Mouse (Mus musculus): ENCODE data around the gene H2-T3. TPM values are rescaled to one million over a fixed set of nuclear protein-coding genes. Genes with fewer than 3 reads are reported as not detected.
"Not testable (repeated sequence)": the region's sequence is repeated elsewhere in the genome, so short reads cannot be mapped to it uniquely, and the experiment has no call there.

H2-T3 gene
- polyA plus RNA-seq, 1 experiment from 2014 or later, result not detected

DNA sequence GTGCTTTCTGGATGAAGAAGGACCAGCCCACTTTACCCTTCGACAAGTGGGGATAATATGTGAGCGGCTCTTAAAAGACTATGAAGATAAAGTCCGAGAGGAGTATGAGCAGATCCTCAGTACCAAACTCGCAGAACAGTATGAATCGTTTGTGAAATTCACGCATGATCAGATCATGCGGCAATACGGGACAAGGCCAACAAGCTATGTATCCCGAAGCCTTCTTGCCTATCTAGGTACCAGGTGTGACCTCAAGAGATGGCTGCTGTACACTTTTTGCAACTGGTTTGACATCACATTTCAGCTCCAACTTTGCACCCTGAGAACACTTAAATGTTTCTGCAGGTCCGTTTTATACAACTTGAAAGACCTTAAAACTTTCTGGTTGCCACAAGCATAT is 10.6 kb downstream of the H2-T3 start:
- not testable (repeated sequence) for H3K4me1 ChIP-seq (replicated peaks); H3K9me3 ChIP-seq (replicated peaks); ATAC-seq (ENCODE audit: insufficient number of reproducible peaks, low FRiP score); H3K36me3 ChIP-seq; H3K27ac ChIP-seq (ENCODE audit: poor library complexity, severe bottlenecking)
- H3K27me3 ChIP-seq (replicated peaks), result peaks cover 34% of the 10 kb centered on the region
- H3K9ac ChIP-seq, result peak overlapping the region; percentile 62; the same call in 1 of the 2 replicates
- H3K4me2 ChIP-seq, result peak overlapping the region; percentile 84
- H3K4me3 ChIP-seq, result peak overlapping the region; percentile 48
- WGBS, result 13% methylated on average over 10 of the region's 10 CpGs

DNA sequence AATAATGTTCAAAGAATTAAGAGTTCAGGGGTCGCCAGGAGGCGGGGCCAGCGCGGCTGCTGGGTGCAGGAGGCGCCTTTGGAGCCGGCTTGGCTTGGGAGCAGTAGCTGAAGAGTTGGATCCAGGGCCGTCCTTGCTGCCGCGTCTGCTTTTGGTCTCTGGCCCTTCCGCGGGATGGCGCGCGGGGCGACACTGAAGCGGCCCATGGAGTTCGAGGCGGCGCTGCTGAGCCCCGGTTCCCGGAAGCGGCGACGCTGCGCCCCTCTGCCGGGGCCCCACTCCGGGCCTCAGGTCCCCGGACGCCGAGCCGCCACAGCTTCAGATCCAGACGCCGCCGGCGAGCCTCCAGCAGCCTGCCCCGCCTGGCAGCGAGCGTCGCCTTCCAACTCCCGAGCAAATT is 11.1 kb downstream of the H2-T3 start:
- Histone ChIP-seq H3K4me3 (peak overlapping the region; percentile 48), H3K9ac (peak overlapping the region; percentile 62), H3K4me2 (peak overlapping the region; percentile 84), H3K27me3 (replicated peaks) (peaks cover 34% of the 10 kb centered on the region)
- H3K27ac ChIP-seq (ENCODE audit: poor library complexity, severe bottlenecking); H3K36me3 ChIP-seq; H3K9me3 ChIP-seq (replicated peaks); H3K4me1 ChIP-seq (replicated peaks); ATAC-seq (ENCODE audit: insufficient number of reproducible peaks, low FRiP score): not testable (repeated sequence)
- under 1% methylated on average over 40 of the region's 40 CpGs for WGBS

DNA sequence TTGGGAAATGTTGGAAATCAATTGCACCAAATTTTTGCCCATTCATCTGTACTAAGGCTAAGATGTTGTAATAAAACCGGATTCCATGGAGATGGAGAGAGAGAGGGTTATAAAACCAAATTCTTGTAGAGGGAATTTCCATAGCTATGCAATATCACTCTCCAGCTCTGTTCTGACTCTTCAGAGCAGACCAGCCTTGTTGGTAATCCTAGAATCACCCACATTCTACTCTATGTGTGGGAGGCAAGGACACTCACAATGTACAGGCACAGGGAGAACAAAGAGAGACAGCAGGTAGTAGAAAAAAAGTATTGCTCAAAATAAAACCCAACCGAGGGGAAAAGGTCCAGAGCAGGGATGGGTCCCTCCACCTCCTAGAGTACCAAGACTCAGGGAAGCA is 14.0 kb downstream of the H2-T3 start:
- no CpG with 5 or more reads among the region's 2 CpGs for WGBS
- peaks cover 24% of the 10 kb centered on the region for H3K27me3 ChIP-seq (replicated peaks)
- not testable (repeated sequence) for H3K9me3 ChIP-seq (replicated peaks); H3K4me3 ChIP-seq; H3K9ac ChIP-seq; H3K36me3 ChIP-seq; ATAC-seq (ENCODE audit: insufficient number of reproducible peaks, low FRiP score); H3K27ac ChIP-seq (ENCODE audit: poor library complexity, severe bottlenecking); H3K4me2 ChIP-seq; H3K4me1 ChIP-seq (replicated peaks)

DNA sequence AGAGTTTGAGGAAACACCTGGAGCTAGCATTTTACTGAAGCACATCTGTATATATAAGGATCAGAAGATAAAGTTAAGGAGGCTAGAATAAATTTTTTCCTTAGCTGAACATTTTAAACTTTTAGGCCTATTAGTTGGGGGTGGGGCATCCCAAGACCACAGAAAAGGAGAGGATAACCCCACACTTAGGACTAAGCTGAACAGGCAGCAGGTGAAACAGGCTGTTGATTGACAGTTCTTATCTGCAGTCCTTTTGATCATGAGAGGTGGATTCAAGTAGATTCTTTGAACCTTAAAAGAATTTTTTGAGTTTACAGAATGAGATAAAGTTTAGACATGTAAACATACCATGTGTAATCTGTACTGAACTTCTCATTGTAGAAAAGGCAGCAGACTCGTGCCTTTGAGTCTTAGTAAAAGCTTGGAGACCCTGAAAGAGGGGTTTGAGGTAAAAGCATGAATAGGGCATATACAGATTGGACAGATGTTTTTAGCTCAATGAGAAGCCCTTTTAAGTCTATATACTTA is 19.7 kb downstream of the H2-T3 start:
- Histone ChIP-seq H3K4me2 (no peak overlapping the region), H3K4me3 (no peak overlapping the region), H3K9ac (no peak overlapping the region), H3K27ac (ENCODE audit: poor library complexity, severe bottlenecking) (no peak overlapping the region), H3K36me3 (no peaks in the 10 kb centered on the region), H3K4me1 (replicated peaks) (peaks cover 10% of the 10 kb centered on the region), H3K9me3 (replicated peaks) (no peaks in the 10 kb centered on the region; the same call in 1 of the 2 replicates), H3K27me3 (replicated peaks) (peaks cover 59% of the 10 kb centered on the region)
- ATAC-seq (ENCODE audit: insufficient number of reproducible peaks, low FRiP score), result no peak
- 28% methylated on average over 1 of the region's 1 CpGs for WGBS

DNA sequence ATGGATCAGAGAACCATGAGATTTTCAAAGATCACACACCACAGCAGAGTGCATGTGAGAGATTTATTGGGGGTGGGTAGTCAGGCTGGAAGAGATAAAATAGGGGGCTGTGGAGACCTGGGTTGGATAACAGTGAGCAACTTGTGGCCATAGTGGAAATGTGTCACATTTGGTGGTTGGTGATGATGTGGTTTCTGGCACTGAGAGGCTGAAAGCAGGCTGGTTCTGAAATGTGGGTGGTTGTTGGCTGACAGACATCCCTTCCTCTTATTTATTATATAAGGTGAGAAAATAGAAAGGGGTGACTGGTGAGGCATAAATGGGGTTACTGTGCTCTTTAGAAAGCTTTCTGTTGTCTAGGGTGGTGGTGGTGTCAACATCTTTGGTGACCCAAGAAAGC is 20.3 kb downstream of the H2-T3 start:
- no peak overlapping the region for H3K4me3 ChIP-seq
- H3K9ac ChIP-seq, result no peak overlapping the region
- no peak overlapping the region for H3K4me2 ChIP-seq
- no peak overlapping the region for H3K27ac ChIP-seq (ENCODE audit: poor library complexity, severe bottlenecking)
- peaks cover 10% of the 10 kb centered on the region for H3K4me1 ChIP-seq (replicated peaks)
- no peaks in the 10 kb centered on the region for H3K36me3 ChIP-seq
- H3K27me3 ChIP-seq (replicated peaks), result peaks cover 65% of the 10 kb centered on the region
- no peaks in the 10 kb centered on the region; the same call in 1 of the 2 replicates for H3K9me3 ChIP-seq (replicated peaks)
- ATAC-seq (ENCODE audit: insufficient number of reproducible peaks, low FRiP score), result no peak

DNA sequence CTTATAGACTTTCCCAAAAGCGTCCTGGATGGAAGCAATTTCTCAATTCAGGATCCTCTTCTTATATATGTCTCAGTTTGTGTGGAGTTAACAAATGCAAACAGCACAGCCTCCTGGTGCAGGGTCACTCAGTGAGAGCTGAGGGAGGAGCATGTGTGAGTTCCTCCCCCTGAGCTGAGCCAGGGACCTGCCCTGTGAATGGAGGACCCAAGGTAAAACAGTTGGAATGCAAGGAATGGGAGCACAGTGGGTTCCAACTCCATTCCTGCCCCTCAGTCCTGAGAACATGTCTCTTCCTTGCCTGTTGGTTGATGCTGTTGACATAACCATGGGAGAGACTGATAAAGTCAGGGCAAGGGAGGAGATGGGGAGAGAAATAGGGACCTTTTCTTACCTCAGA is 21.0 kb downstream of the H2-T3 start:
- H3K9ac ChIP-seq; H3K9me3 ChIP-seq (replicated peaks); H3K4me3 ChIP-seq; H3K27ac ChIP-seq (ENCODE audit: poor library complexity, severe bottlenecking); ATAC-seq (ENCODE audit: insufficient number of reproducible peaks, low FRiP score); H3K4me2 ChIP-seq; H3K36me3 ChIP-seq; H3K4me1 ChIP-seq (replicated peaks): not testable (repeated sequence)
- 45% methylated on average over 1 of the region's 1 CpGs for WGBS
- H3K27me3 ChIP-seq (replicated peaks), result peaks cover 69% of the 10 kb centered on the region

DNA sequence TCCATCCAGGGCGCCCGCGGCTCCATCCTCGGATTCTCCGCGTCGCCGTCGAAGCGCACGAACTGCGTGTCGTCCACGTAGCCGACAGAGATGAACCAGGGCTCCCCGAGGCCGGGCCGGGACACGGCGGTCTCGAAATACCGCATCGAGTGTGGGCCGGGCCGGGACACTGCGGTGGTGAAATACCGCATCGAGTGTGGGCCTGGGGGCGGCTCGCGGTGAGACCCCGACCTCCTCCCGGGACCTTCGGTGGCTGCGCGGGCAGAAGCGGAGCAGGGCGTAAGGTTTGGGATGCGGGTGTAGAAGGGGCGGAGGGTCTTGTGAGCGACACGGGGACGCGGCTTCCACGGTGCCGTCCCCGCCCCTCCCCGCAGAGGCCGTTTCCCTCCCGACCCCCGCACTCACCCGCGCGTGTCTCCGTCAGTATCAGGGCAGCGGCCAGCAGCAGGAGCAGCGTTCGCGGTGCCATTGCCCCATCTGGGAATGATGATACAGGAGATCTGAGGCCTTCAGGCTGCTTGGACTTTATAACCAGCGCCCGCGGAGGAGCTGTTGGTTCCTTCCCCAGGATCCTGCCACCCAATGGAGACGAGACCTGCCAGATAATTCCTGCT is 21.9 kb downstream of the H2-T3 start, which contains the start of gene Gm8909:
TSS of gene Gm8909 (minus strand) at position 499 of the 614 bp plus-strand sequence.
- H3K27ac ChIP-seq (ENCODE audit: poor library complexity, severe bottlenecking), result no peak within 1 kb of the TSS
- peaks cover 77% of the 10 kb centered on the region for H3K27me3 ChIP-seq (replicated peaks)
- no peaks in the 10 kb centered on the region for H3K36me3 ChIP-seq
- H3K4me3 ChIP-seq, result peak within 1 kb of the TSS; percentile 49
- no peaks in the 10 kb centered on the region; the same call in 1 of the 2 replicates for H3K9me3 ChIP-seq (replicated peaks)
- WGBS, result 2% methylated on average over 63 of the region's 63 CpGs
- peaks cover 10% of the 10 kb centered on the region for H3K4me1 ChIP-seq (replicated peaks)
- peak within 1 kb of the TSS; percentile 75 for H3K4me2 ChIP-seq
- ATAC-seq (ENCODE audit: insufficient number of reproducible peaks, low FRiP score), result no peak
- no peak within 1 kb of the TSS for H3K9ac ChIP-seq

DNA sequence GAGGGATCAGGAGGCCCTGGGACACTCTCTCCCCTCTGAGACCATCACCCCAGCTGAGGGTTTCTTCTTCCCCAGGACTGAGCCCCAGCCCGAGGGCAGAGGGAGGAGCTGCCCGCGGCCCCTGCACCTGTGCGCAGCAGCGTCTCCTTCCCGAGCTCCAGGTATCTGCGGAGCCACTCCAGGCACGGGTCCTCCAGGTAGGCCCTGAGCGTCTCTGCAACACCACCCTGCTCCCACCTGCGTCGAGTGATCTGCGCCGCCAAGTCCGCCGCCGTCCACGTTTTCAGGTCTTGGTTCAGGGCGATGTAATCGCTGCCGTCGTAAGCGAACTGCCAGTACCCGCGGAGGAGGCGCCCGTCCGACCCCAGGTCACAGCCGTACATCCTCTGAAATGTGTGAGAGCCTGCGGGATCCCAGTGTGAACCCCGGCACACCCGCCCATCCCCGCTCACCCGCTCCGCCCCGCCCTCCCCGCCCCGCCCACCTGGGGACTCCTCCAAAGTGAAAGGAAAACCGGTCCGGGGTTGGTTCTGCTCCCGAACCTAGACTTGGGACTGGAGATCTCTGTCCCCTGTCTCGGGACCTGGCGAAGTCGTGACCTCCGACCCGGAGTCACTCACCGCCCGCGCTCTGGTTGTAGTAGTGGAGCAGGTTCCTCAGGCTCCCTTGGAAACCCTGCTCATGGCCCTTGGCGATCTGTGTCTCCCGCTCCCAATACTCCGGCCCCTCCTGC is 22.6 kb downstream of the H2-T3 start:
- peaks cover 82% of the 10 kb centered on the region for H3K27me3 ChIP-seq (replicated peaks)
- no peak overlapping the region for H3K27ac ChIP-seq (ENCODE audit: poor library complexity, severe bottlenecking)
- peak overlapping the region; percentile 49 for H3K4me3 ChIP-seq
- WGBS, result 1% methylated on average over 48 of the region's 51 CpGs
- H3K4me1 ChIP-seq (replicated peaks), result peaks cover 10% of the 10 kb centered on the region
- no peak overlapping the region for H3K9ac ChIP-seq
- peak overlapping the region; percentile 75 for H3K4me2 ChIP-seq
- H3K9me3 ChIP-seq (replicated peaks), result no peaks in the 10 kb centered on the region; the same call in 1 of the 2 replicates
- no peaks in the 10 kb centered on the region for H3K36me3 ChIP-seq
- ATAC-seq (ENCODE audit: insufficient number of reproducible peaks, low FRiP score), result no peak

DNA sequence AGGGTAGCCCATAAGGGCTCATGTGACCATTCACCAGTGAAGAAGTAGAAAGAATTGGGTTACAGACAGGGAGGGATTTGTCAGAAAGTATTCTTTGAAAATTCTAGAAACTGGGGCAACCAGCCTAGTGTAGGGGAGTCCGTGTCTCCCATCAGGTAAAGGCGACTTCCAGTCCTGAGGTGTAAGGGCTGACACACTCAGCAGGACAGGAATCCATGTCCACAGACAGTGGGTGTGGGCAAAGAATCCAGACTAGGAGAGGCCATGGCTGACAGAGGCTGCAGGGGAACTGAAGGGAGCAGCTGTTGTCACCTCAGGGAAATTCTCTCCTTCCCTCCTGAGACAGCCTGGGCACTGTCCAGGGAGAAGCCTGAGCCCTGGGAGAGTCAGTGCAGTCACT is 23.2 kb downstream of the H2-T3 start:
- not testable (repeated sequence) for ATAC-seq (ENCODE audit: insufficient number of reproducible peaks, low FRiP score); H3K27ac ChIP-seq (ENCODE audit: poor library complexity, severe bottlenecking); H3K9ac ChIP-seq; H3K4me1 ChIP-seq (replicated peaks); H3K4me2 ChIP-seq; H3K4me3 ChIP-seq; H3K36me3 ChIP-seq; H3K9me3 ChIP-seq (replicated peaks)
- WGBS, result 25% methylated on average over 2 of the region's 2 CpGs
- peaks cover 86% of the 10 kb centered on the region for H3K27me3 ChIP-seq (replicated peaks)

DNA sequence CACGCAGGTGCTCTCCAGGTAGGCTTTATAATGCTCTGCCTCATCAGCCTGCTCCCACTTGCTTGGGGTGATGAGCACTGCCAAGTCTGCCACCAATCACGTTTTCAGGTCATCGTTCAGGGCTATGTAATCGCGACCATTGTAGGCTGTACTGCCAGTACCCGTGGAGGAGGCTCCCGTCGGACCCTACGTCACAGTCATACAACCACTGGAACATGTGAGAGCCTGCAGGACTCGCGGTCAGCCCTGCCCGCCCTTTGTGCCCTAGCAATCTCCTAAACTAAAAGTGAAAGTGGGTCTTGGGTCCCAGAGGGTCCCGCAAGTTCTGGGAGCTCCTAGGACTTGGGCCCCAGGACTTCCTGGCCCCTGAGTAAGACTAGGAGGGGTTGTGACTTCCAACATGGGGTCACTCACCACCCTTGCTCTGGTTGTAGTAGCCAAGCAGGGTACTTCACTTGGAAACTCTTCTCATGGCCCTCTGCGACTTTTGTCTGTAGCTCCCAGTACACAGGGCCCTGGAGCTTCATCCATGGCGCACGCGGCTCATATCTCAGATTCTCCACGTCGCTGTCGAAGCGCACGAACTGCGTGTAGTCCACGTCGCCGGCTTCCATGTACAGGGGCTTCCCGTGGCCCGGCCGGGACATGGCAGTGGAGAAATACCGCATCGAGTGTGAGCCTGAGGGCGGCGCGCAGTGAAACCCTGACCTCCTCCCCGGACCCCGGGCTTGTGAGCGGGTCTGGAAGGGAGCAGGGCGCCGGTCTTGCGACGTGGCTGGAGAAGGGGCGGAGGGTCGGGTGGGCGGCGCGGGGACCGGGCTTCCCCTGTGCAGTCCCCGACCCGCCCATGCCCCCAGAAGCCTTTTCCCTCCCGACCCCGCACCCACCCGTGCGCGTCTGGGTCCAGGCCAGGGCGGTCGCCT is 28.7 kb downstream of the H2-T3 start:
- peaks cover 81% of the 10 kb centered on the region for H3K27me3 ChIP-seq (replicated peaks)
- no peak overlapping the region for H3K27ac ChIP-seq (ENCODE audit: poor library complexity, severe bottlenecking)
- peak; percentile 15; the same call in 1 of the 2 replicates for ATAC-seq (ENCODE audit: insufficient number of reproducible peaks, low FRiP score)
- 3% methylated on average over 53 of the region's 56 CpGs for WGBS
- peaks cover 15% of the 10 kb centered on the region; the same call in 1 of the 2 replicates for H3K4me1 ChIP-seq (replicated peaks)
- H3K36me3 ChIP-seq, result no peaks in the 10 kb centered on the region
- peak overlapping the region; percentile 51 for H3K4me2 ChIP-seq
- no peaks in the 10 kb centered on the region for H3K9me3 ChIP-seq (replicated peaks)
- no peak overlapping the region for H3K9ac ChIP-seq
- peak overlapping the region; percentile 34 for H3K4me3 ChIP-seq

DNA sequence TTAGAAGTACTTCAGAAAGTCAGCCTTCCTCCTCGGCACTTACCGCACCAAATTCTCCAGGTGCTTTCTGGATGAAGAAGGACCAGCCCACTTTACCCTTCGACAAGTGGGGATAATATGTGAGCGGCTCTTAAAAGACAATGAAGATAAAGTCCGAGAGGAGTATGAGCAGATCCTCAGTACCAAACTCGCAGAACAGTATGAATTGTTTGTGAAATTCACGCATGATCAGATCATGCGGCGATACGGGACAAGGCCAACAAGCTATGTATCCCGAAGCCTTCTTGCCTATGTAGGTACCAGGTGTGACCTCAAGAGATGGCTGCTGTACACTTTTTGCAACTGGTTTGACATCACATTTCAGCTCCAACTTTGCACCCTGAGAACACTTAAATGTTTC is 31.8 kb downstream of the H2-T3 start:
- peak overlapping the region; percentile 70 for H3K4me2 ChIP-seq
- H3K9ac ChIP-seq; H3K9me3 ChIP-seq (replicated peaks); ATAC-seq (ENCODE audit: insufficient number of reproducible peaks, low FRiP score); H3K27ac ChIP-seq (ENCODE audit: poor library complexity, severe bottlenecking); H3K36me3 ChIP-seq: not testable (repeated sequence)
- H3K4me3 ChIP-seq, result peak overlapping the region; percentile 45
- H3K4me1 ChIP-seq (replicated peaks), result peaks cover 15% of the 10 kb centered on the region; the same call in 1 of the 2 replicates
- 15% methylated on average over 11 of the region's 11 CpGs for WGBS
- H3K27me3 ChIP-seq (replicated peaks), result peaks cover 82% of the 10 kb centered on the region
